Mouse (Mus musculus): Measurements from ENCODE around the gene Mamdc4. TPM values are rescaled to one million over a fixed set of nuclear protein-coding genes. Genes with fewer than 3 reads are reported as not detected.

Mamdc4 gene
- total and polyA plus RNA-seq, 3 experiments: 17.6 to 21.6 TPM; not detected in 1

GRCm38 (mm10) chr2:25566558-25566957, 8.1 kb downstream of the Mamdc4 start:
- Histone ChIP-seq H3K27ac (ENCODE audit: control insufficient read depth, low read depth, low read length) (no peak overlapping the region), H3K36me3 (ENCODE audit: control insufficient read depth in 1 of 2, insufficient read depth in 2 of 2, low read length in 2 of 2) (no peaks in the 10 kb centered on the region; a peak in 1 of 4 replicates)

GRCm38 (mm10) chr2:25565741-25566140, 8.9 kb downstream of the Mamdc4 start:
- no peak for DNase-seq (ENCODE audit: low read depth, low spot score)
- peaks cover 0 to 3% of the 10 kb centered on the region in 2 experiments; a peak in 1 of 4 replicates for H3K36me3 ChIP-seq (ENCODE audit: control insufficient read depth in 1 of 2, insufficient read depth in 2 of 2, low read length in 2 of 2)
- H3K9ac ChIP-seq (ENCODE audit: control insufficient read depth, low read depth, low read length, poor library complexity, severe bottlenecking): no peak overlapping the region

More at GRCm38 (mm10) chr2:25566558-25566957, 8.1 kb downstream of the Mamdc4 start:
- Histone ChIP-seq H3K9me3 (replicated peaks; ENCODE audit: insufficient read depth, low read length) (no peaks in the 10 kb centered on the region), H3K4me1 (ENCODE audit: control insufficient read depth in 1 of 2, insufficient read depth in 2 of 2, low read length in 2 of 2) (no peaks in the 10 kb centered on the region), H3K27me3 (ENCODE audit: control insufficient read depth in 1 of 2, insufficient read depth in 2 of 2, low read length in 2 of 2) (no peaks in the 10 kb centered on the region), H3K9ac (ENCODE audit: control insufficient read depth, low read depth, low read length, poor library complexity, severe bottlenecking) (no peak overlapping the region), H3K4me3 (ENCODE audit: control insufficient read depth in 1 of 2, insufficient read depth in 1 of 2, low read depth in 2 of 2, low read length in 2 of 2) (no peak overlapping the region), H3K79me2 (ENCODE audit: control insufficient read depth, insufficient read depth, low read length, poor library complexity) (no peaks in the 10 kb centered on the region)
- no peak for TF ChIP-seq ZNF384 (IDR thresholded peaks at IDR 0.05; ENCODE audit: low read depth, low read length)
- TF ChIP-seq GATA1 (IDR thresholded peaks at IDR 0.05; ENCODE audit: low read depth, low read length): no peak
- TF ChIP-seq UBTF (IDR thresholded peaks at IDR 0.05; ENCODE audit: borderline replicate concordance, insufficient read depth, low read depth, low read length): no peak
- no peak for TF ChIP-seq POLR2AphosphoS5 (IDR thresholded peaks at IDR 0.05; ENCODE audit: borderline replicate concordance, low read depth, low read length)
- TF ChIP-seq POLR2AphosphoS2 (IDR thresholded peaks at IDR 0.05; ENCODE audit: low read length): no peak
- no peak for TF ChIP-seq CHD1 (IDR thresholded peaks at IDR 0.05; ENCODE audit: low read depth, low read length)
- no peak for TF ChIP-seq JUND (IDR thresholded peaks at IDR 0.05; ENCODE audit: low read depth, low read length)
- no peak for TF ChIP-seq USF2 (IDR thresholded peaks at IDR 0.05; ENCODE audit: borderline replicate concordance in 1 of 2, insufficient read depth in 1 of 2, low read depth in 1 of 2, low read length in 2 of 2)
- no peak for TF ChIP-seq ZC3H11A (IDR thresholded peaks at IDR 0.05; ENCODE audit: low read depth, low read length)
- TF ChIP-seq RAD21 (IDR thresholded peaks at IDR 0.05; ENCODE audit: low read depth, low read length): no peak
- TF ChIP-seq ZMIZ1 (IDR thresholded peaks at IDR 0.05; ENCODE audit: low read depth, low read length): no peak
- TF ChIP-seq ETS1 (IDR thresholded peaks at IDR 0.05; ENCODE audit: low read depth, low read length): no peak
- TF ChIP-seq KAT2A (conservative IDR thresholded peaks at IDR 0.05; ENCODE audit: low read depth, low read length): no peak
- TF ChIP-seq BHLHE40 (IDR thresholded peaks at IDR 0.05; ENCODE audit: borderline replicate concordance, low read depth, low read length): no peak
- no peak for TF ChIP-seq MEF2A (IDR thresholded peaks at IDR 0.05; ENCODE audit: extremely low read depth, insufficient replicate concordance, low read depth, low read length, poor library complexity, severe bottlenecking)
- no peak for TF ChIP-seq RCOR1 (IDR thresholded peaks at IDR 0.05; ENCODE audit: low read depth, low read length)
- no peak for TF ChIP-seq MAFK (IDR thresholded peaks at IDR 0.05; ENCODE audit: borderline replicate concordance, low read depth, low read length)
- no peak for TF ChIP-seq MAZ (IDR thresholded peaks at IDR 0.05; ENCODE audit: low read depth, low read length)
- TF ChIP-seq SIN3A (IDR thresholded peaks at IDR 0.05; ENCODE audit: low read length): no peak
- DNase-seq (ENCODE audit: low read depth, low spot score): no peak

More at GRCm38 (mm10) chr2:25565741-25566140, 8.9 kb downstream of the Mamdc4 start:
- no peaks in the 10 kb centered on the region for H3K9me3 ChIP-seq (replicated peaks; ENCODE audit: insufficient read depth, low read length)
- H3K27ac ChIP-seq (ENCODE audit: control insufficient read depth, low read depth, low read length): no peak overlapping the region
- H3K4me1 ChIP-seq (ENCODE audit: control insufficient read depth in 1 of 2, insufficient read depth in 2 of 2, low read length in 2 of 2): no peaks in the 10 kb centered on the region
- no peak overlapping the region for H3K4me3 ChIP-seq (ENCODE audit: control insufficient read depth in 1 of 2, insufficient read depth in 1 of 2, low read depth in 2 of 2, low read length in 2 of 2)
- no peaks in the 10 kb centered on the region for H3K27me3 ChIP-seq (ENCODE audit: control insufficient read depth in 1 of 2, insufficient read depth in 2 of 2, low read length in 2 of 2)
- TF ChIP-seq USF2 (IDR thresholded peaks at IDR 0.05; ENCODE audit: borderline replicate concordance in 1 of 2, insufficient read depth in 1 of 2, low read depth in 1 of 2, low read length in 2 of 2): no peak
- no peak for TF ChIP-seq RCOR1 (IDR thresholded peaks at IDR 0.05; ENCODE audit: low read depth, low read length)
- TF ChIP-seq TAL1 (IDR thresholded peaks at IDR 0.05; ENCODE audit: low read length): no peak
- TF ChIP-seq RAD21 (IDR thresholded peaks at IDR 0.05; ENCODE audit: low read depth, low read length): no peak
- no peak for TF ChIP-seq ETS1 (IDR thresholded peaks at IDR 0.05; ENCODE audit: low read depth, low read length)
- no peaks in the 10 kb centered on the region for H3K79me2 ChIP-seq (ENCODE audit: control insufficient read depth, insufficient read depth, low read length, poor library complexity)
